Mouse (Mus musculus) heart, embryonic 15.5 days (tissue): ENCODE measurements around the gene Elfn1. TPM values are rescaled to one million over a fixed set of nuclear protein-coding genes. Genes with fewer than 3 reads are reported as not detected.

ENCODE experiments used
- ATAC-seq: fragments of 200-750 bp; cut with Nextera tagmentation; replicated peaks from 2 replicates; pipeline ENCODE4 v1.8.0; 2017; ENCODE audit warnings: low read depth, moderate TSS enrichment; ENCODE audit not compliant: insufficient number of reproducible peaks, insufficient read depth, low FRiP score
- H3K27ac ChIP-seq: fragments of 300-500 bp; sonication (generic); 2 replicates; pipeline ENCODE4 v1.5.1; 2015; ENCODE audit warnings: mild to moderate bottlenecking, inconsistent platforms
- H3K27me3 ChIP-seq: fragments of 300-500 bp; sonication (generic); 2 replicates; pipeline ENCODE4 v1.6.1; 2015; ENCODE audit warnings: inconsistent platforms
- H3K36me3 ChIP-seq: fragments of 300-500 bp; sonication (generic); 2 replicates; pipeline ENCODE4 v1.6.1; 2015; ENCODE audit warnings: mild to moderate bottlenecking, inconsistent platforms
- H3K4me1 ChIP-seq: fragments of 300-500 bp; sonication (generic); replicated peaks from 2 replicates; pipeline ENCODE4 v1.6.1; 2015; ENCODE audit warnings: inconsistent platforms
- H3K4me2 ChIP-seq: fragments of 300-500 bp; sonication (generic); 2 replicates; pipeline ENCODE4 v1.6.1; 2015; ENCODE audit warnings: inconsistent platforms, mild to moderate bottlenecking, moderate library complexity
- H3K4me3 ChIP-seq: fragments of 300-500 bp; sonication (generic); 2 replicates; pipeline ENCODE4 v1.5.1; 2015; ENCODE audit warnings: mild to moderate bottlenecking, inconsistent platforms
- H3K9ac ChIP-seq: fragments of 300-500 bp; sonication (generic); 2 replicates; pipeline ENCODE4 v1.6.1; 2015; ENCODE audit warnings: mild to moderate bottlenecking, inconsistent platforms
- H3K9me3 ChIP-seq: fragments of 300-500 bp; sonication (generic); replicated peaks from 2 replicates; pipeline ENCODE4 v1.6.1; 2016; ENCODE audit warnings: inconsistent platforms
- WGBS: fragments of 180-500 bp; shearing (Covaris S2); methylation state at CpG from one replicate; pipeline ENCODE4 v1.1.7; 2015; ENCODE audit warnings: mixed read lengths; 5-methylcytosine and 5-hydroxymethylcytosine counted together
- polyA plus RNA-seq: library from polyadenylated mRNA; unstranded; fragments of >200 nt; fragmentation: Nextera tagmentation; extraction: Ambion mirVana; gene quantifications from 2 replicates; pipeline ENCODE4 v1.2.1, GENCODE M21; 2015

Elfn1 gene
- polyA plus RNA-seq, 1 experiment from 2014 or later = 0.10 TPM

- WGBS = 84% methylated on average over 5 of the region's 5 CpGs
- Histone ChIP-seq H3K4me2 (no peak overlapping the region), H3K9ac (no peak overlapping the region), H3K27me3 (peaks cover 13% of the 10 kb centered on the region; the same call in 1 of the 2 replicates), H3K27ac (no peak overlapping the region), H3K36me3 (no peaks in the 10 kb centered on the region), H3K4me3 (no peak overlapping the region), H3K4me1 (no peaks in the 10 kb centered on the region), H3K9me3 (no peaks in the 10 kb centered on the region)
- ATAC-seq = no peak
Observed at GRCm38 (mm10) chr5:139947446-139947845, 39.7 kb downstream of the Elfn1 start.

GRCm38 (mm10) chr5:139948552-139948951 is 40.8 kb downstream of the Elfn1 start:
- Histone ChIP-seq H3K4me2 (no peak overlapping the region), H3K4me1 (no peaks in the 10 kb centered on the region), H3K9ac (no peak overlapping the region), H3K9me3 (no peaks in the 10 kb centered on the region), H3K27ac (no peak overlapping the region), H3K27me3 (peaks cover 13% of the 10 kb centered on the region; the same call in 1 of the 2 replicates), H3K36me3 (no peaks in the 10 kb centered on the region), H3K4me3 (no peak overlapping the region)
- ATAC-seq = no peak
- WGBS = 80% methylated on average over 4 of the region's 4 CpGs

DNA sequence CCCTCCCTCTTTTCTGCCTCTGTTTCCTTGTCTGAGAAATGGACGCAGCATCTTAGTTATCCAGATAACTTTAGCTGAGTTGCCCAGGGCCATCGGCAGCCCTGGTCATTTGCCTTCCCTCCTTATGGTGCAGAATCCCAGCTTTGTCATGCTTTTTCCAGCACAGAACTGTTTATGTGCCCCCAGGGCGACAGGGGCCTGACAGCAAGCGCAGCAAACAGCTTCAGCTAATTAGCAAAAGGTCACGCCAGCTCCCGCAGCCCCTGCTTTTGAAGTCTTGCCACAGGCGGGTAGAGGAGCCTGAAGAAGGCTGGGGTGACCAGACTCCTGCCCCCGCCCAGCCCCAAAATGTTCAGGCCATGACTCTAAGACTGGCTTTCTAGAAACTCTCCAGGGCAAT is 41.6 kb downstream of the Elfn1 start:
- Histone ChIP-seq H3K4me2 (no peak overlapping the region), H3K4me1 (no peaks in the 10 kb centered on the region)

DNA sequence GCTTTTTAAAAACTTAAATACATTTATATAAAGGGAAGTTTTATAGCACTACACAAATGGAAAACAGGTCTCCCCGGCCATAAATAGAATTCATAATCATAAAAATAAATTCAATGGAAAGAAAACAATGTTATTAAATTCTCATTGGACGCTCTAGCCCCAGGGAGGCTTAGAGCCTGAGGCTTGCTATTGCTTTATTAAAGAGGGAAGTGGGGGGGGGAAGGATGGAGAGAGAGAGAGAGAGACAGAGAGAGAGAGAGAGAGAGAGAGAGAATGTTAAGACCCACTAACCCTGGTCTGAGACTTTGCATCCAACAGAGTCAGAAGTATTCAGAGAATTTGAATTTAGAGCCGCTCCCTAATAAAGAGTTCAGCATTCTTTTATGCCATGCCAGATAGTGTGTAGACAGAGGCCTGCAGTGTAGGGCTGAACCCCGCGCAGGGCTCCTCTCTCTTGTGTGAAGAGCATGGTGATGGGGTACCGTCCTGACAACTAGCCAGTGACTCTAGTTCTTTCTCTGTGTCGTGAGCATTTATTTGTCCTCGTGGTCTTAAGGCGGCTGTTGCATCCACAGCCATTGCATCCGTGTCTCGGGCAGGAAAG is 42.3 kb downstream of the Elfn1 start:
- H3K4me3 ChIP-seq = no peak overlapping the region
- H3K9me3 ChIP-seq = no peaks in the 10 kb centered on the region
- H3K4me2 ChIP-seq = no peak overlapping the region
- peaks cover 12% of the 10 kb centered on the region; the same call in 1 of the 2 replicates for H3K27me3 ChIP-seq
- no peak for ATAC-seq
- H3K4me1 ChIP-seq = no peaks in the 10 kb centered on the region
- H3K36me3 ChIP-seq = no peaks in the 10 kb centered on the region
- 69% methylated on average over 11 of the region's 11 CpGs for WGBS
- no peak overlapping the region for H3K27ac ChIP-seq
- H3K9ac ChIP-seq = no peak overlapping the region

More for the DNA sequence above, 41.6 kb downstream of the Elfn1 start:
- Histone ChIP-seq H3K4me3 (no peak overlapping the region), H3K9me3 (no peaks in the 10 kb centered on the region), H3K9ac (no peak overlapping the region), H3K36me3 (no peaks in the 10 kb centered on the region), H3K27ac (no peak overlapping the region), H3K27me3 (peaks cover 13% of the 10 kb centered on the region; the same call in 1 of the 2 replicates)
- whole genome bisulfite sequencing = 78% methylated on average over 8 of the region's 8 CpGs
- no peak for ATAC-seq

DNA sequence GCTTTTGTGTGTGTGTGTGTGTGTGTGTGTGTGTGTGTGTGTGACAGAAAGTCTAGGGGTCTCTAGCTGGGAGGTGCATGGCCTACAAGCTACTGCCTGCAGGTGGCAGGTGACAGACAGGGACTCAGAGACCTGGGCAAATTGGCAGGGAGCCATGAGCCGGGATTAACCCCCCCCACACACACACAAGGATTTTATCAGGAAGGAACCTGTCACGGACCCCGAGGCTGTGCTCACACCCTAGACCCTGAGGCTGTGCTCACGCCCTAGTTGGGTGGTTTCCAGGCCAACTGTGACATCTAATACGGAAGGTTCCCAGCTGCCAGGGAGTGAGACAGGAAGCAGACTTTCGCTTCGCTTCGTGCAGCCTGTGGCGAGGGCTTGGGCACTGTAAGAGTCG is 49.1 kb downstream of the Elfn1 start:
- peak overlapping the region; percentile 7; the same call in 1 of the 2 replicates for H3K4me3 ChIP-seq
- 10% methylated on average over 10 of the region's 10 CpGs for WGBS

DNA sequence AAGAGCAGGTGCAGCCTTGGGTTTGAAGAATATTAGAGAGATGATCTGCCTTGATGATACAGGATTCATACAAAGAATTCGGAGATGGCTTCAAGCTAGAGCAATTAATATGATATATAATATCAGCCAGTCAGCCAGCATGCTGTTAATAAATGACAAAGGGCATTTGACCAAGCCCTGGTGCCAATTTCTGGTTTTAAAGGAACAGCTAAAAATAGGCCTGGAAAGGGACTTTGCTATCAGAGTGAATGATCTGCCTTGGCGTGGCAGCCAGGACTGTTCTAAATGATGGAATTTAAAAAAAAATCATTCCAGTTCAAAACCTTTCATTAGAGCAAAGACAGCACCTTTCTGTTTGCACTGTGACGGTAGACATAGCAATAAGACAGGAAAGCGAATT is 52.0 kb downstream of the Elfn1 start:
- Histone ChIP-seq H3K4me3 (no peak overlapping the region), H3K4me1 (peaks cover 7% of the 10 kb centered on the region), H3K36me3 (no peaks in the 10 kb centered on the region), H3K9ac (no peak overlapping the region), H3K27ac (no peak overlapping the region), H3K9me3 (no peaks in the 10 kb centered on the region), H3K27me3 (peaks cover 14% of the 10 kb centered on the region; the same call in 1 of the 2 replicates), H3K4me2 (no peak overlapping the region)
- ATAC-seq = no peak
- WGBS = 81% methylated on average over 4 of the region's 4 CpGs

More for the DNA sequence above, 49.1 kb downstream of the Elfn1 start:
- Histone ChIP-seq H3K9ac (no peak overlapping the region), H3K36me3 (no peaks in the 10 kb centered on the region), H3K9me3 (no peaks in the 10 kb centered on the region), H3K4me1 (peaks cover 7% of the 10 kb centered on the region), H3K27me3 (peaks cover 11% of the 10 kb centered on the region; the same call in 1 of the 2 replicates), H3K4me2 (peak overlapping the region; percentile 41), H3K27ac (no peak overlapping the region)
- ATAC-seq = peak; percentile 51

DNA sequence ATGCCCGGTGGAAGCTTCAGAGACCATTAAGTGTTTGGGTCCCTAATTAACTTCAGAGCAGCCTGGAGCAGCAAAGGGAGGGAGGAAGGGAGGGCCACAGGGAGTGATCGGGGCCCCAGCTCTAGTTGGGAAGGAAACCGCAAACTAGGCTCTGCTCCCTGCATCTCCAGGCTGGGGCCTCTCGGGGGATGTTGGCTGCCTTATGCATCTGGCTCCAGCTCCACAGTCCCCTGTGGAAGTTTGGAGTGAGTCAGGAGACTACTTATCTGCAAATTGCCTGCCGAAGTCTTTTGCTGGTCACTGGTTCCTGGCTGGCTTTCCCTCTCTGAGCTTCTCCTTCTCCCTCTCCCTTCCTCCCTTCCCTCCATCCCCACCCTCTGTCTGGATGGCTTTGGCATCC is 56.6 kb downstream of the Elfn1 start:
- no peak overlapping the region for H3K9ac ChIP-seq
- no peaks in the 10 kb centered on the region for H3K4me1 ChIP-seq
- H3K4me2 ChIP-seq = no peak overlapping the region
- no peak overlapping the region for H3K27ac ChIP-seq
- no peak for ATAC-seq
- no peaks in the 10 kb centered on the region for H3K9me3 ChIP-seq
- no peaks in the 10 kb centered on the region for H3K36me3 ChIP-seq
- H3K27me3 ChIP-seq = peaks cover 23% of the 10 kb centered on the region
- no peak overlapping the region for H3K4me3 ChIP-seq
- 58% methylated on average over 5 of the region's 5 CpGs for WGBS

DNA sequence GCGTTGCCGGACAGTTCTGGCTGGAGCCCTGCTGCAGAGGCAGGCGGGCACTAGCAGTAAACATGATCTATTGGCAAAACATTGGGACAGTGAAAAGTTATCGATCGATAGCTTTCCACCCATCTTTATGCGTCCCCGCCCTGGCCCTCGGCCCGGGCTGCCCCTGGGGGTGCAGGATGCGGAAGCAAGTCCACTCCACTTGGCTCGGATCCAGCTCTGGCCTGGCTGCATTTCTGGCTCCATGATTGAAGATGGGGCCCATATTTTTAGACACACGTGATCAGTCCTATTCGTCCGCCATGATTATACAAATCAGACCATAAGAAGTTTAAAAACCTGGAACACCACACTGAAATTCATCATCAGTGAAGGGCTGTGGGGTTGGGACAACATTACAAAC is 57.9 kb downstream of the Elfn1 start:
- H3K4me1 ChIP-seq = no peaks in the 10 kb centered on the region
- H3K9ac ChIP-seq = no peak overlapping the region
- H3K27ac ChIP-seq = no peak overlapping the region
- H3K27me3 ChIP-seq = peaks cover 27% of the 10 kb centered on the region
- no peak overlapping the region for H3K4me2 ChIP-seq
- H3K9me3 ChIP-seq = no peaks in the 10 kb centered on the region
- H3K36me3 ChIP-seq = no peaks in the 10 kb centered on the region
- 78% methylated on average over 14 of the region's 14 CpGs for WGBS
- H3K4me3 ChIP-seq = no peak overlapping the region
- ATAC-seq = no peak

- Histone ChIP-seq H3K9me3 (no peaks in the 10 kb centered on the region), H3K27me3 (peaks cover 55% of the 10 kb centered on the region), H3K4me2 (no peak overlapping the region), H3K27ac (no peak overlapping the region), H3K4me1 (no peaks in the 10 kb centered on the region), H3K9ac (no peak overlapping the region), H3K36me3 (no peaks in the 10 kb centered on the region), H3K4me3 (no peak overlapping the region)
- 73% methylated on average over 14 of the region's 14 CpGs for WGBS
- ATAC-seq = no peak
Observed at GRCm38 (mm10) chr5:139969151-139969948, 61.6 kb downstream of the Elfn1 start.

- Histone ChIP-seq H3K4me1 (no peaks in the 10 kb centered on the region), H3K4me2 (no peak overlapping the region), H3K36me3 (no peaks in the 10 kb centered on the region), H3K27ac (no peak overlapping the region), H3K9me3 (no peaks in the 10 kb centered on the region), H3K9ac (no peak overlapping the region), H3K27me3 (peaks cover 59% of the 10 kb centered on the region), H3K4me3 (no peak overlapping the region)
- ATAC-seq = no peak
- 44% methylated on average over 12 of the region's 12 CpGs for WGBS
Observed at GRCm38 (mm10) chr5:139970186-139970631, 62.5 kb downstream of the Elfn1 start.

DNA sequence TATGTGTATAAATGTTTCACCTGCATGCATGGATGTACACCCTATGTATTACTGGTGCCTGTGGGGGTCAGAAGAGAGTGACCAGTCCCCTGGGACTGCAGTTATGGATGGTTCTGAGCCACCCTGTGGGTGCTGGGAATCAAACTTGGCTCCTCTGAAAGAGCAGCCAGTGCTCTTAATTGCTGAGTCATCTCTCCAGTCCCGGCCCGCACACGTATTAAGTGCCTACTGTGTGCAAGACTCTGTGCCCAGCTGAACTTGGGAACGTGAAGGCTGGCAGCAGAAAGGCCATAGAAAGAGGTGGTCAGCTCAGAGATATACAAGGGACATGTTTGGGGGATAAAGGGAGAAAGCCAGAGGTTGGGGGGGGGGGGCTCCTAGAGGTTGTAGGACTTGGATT is 68.8 kb downstream of the Elfn1 start:
- WGBS = 69% methylated on average over 4 of the region's 4 CpGs
- no peak overlapping the region for H3K9ac ChIP-seq
- no peaks in the 10 kb centered on the region for H3K36me3 ChIP-seq
- H3K4me1 ChIP-seq = no peaks in the 10 kb centered on the region
- H3K4me2 ChIP-seq = no peak overlapping the region
- no peak for ATAC-seq
- no peak overlapping the region for H3K4me3 ChIP-seq
- H3K27ac ChIP-seq = no peak overlapping the region
- H3K27me3 ChIP-seq = peaks cover 53% of the 10 kb centered on the region
- H3K9me3 ChIP-seq = no peaks in the 10 kb centered on the region
